Mouse (Mus musculus) forebrain, postnatal 0 days (tissue): ENCODE results near the gene Olfr435. TPM values are rescaled to one million over a fixed set of nuclear protein-coding genes. Genes with fewer than 3 reads are reported as not detected.

Experiments used
- ATAC-seq: fragments of 200-750 bp; cut with Nextera tagmentation; 2 replicates; pipeline ENCODE4 v1.8.0; 2017; ENCODE audit warnings: mild to moderate bottlenecking, moderate library complexity
- DNase-seq: peaks from one replicate; pipeline ENCODE4 v3.0.0-alpha.2; 2015
- H3K27ac ChIP-seq: fragments of 300-500 bp; sonication (generic); 2 replicates; pipeline ENCODE4 v1.5.1; 2014; ENCODE audit warnings: low read depth, mild to moderate bottlenecking, antibody characterized with exemption, low read length, moderate library complexity, mixed read lengths
- H3K27me3 ChIP-seq: fragments of 300-500 bp; sonication (generic); 2 replicates; pipeline ENCODE4 v1.6.1; 2014; ENCODE audit warnings: mild to moderate bottlenecking, low read length, mixed read lengths; ENCODE audit not compliant: insufficient read depth
- H3K36me3 ChIP-seq: fragments of 300-500 bp; sonication (generic); 2 replicates; pipeline ENCODE4 v1.6.1; 2014; ENCODE audit warnings: mild to moderate bottlenecking, moderate library complexity; ENCODE audit not compliant: insufficient read depth
- H3K4me1 ChIP-seq: fragments of 300-500 bp; sonication (generic); 2 replicates; pipeline ENCODE4 v1.6.1; 2014; ENCODE audit warnings: antibody characterized with exemption; ENCODE audit not compliant: insufficient read depth
- H3K4me2 ChIP-seq: fragments of 300-500 bp; sonication (generic); 2 replicates; pipeline ENCODE4 v1.6.1; 2014; ENCODE audit warnings: low read depth, mild to moderate bottlenecking, moderate library complexity
- H3K4me3 ChIP-seq: fragments of 300-500 bp; sonication (generic); 2 replicates; pipeline ENCODE4 v1.5.1; 2014; ENCODE audit warnings: low read depth, low read length, mixed read lengths
- H3K9ac ChIP-seq: fragments of 300-500 bp; sonication (generic); 2 replicates; pipeline ENCODE4 v1.6.1; 2014; ENCODE audit warnings: mild to moderate bottlenecking
- H3K9me3 ChIP-seq: fragments of 300-500 bp; sonication (generic); 2 replicates; pipeline ENCODE4 v1.6.1; 2016; ENCODE audit warnings: low read length
- CTCF ChIP-seq: sonication (generic); IDR thresholded peaks from 2 replicates; pipeline ENCODE4 v1.5.1; 2016; ENCODE audit warnings: antibody characterized with exemption, control low read depth, low read depth
- WGBS: fragments of 180-500 bp; shearing (Covaris S2); extraction: QIAGEN DNeasy Blood & Tissue Kit; methylation state at CpG from one replicate; pipeline ENCODE4 v1.1.7; 2014; 5-methylcytosine and 5-hydroxymethylcytosine counted together
- polyA plus RNA-seq: library from polyadenylated mRNA; unstranded; fragments of >200 nt; fragmentation: Nextera tagmentation; extraction: Ambion mirVana; gene quantifications from 2 replicates; pipeline ENCODE4 v1.2.1, GENCODE M21; 2015
- total RNA-seq: library from RNA; depleted of rRNA; stranded (reverse); fragments of >200 nt; gene quantifications from 2 replicates; pipeline ENCODE4 v1.2.3, GENCODE M21; 2014; rRNA removed

Gene Olfr435
- total and polyA plus RNA-seq, 2 experiments from 2014 or later = not detected

- no peaks in the 10 kb centered on the region for H3K4me1 ChIP-seq
- no peak for TF ChIP-seq CTCF
- no peak overlapping the region for H3K9ac ChIP-seq
- H3K4me2 ChIP-seq = no peak overlapping the region
- no peak for ATAC-seq
- H3K9me3 ChIP-seq = no peaks in the 10 kb centered on the region
- H3K27ac ChIP-seq = no peak overlapping the region
- 78% methylated on average over 1 of the region's 1 CpGs for WGBS
- H3K27me3 ChIP-seq = no peaks in the 10 kb centered on the region
- DNase-seq = no peak
- no peaks in the 10 kb centered on the region for H3K36me3 ChIP-seq
- H3K4me3 ChIP-seq = no peak overlapping the region
These were observed 56.0 kb downstream of the Olfr435 start for GRCm38 (mm10) chr6:43252994-43253393.

Other genes with a start within 250 kb of the Olfr435 start
- gene Olfr444, start 248.1 kb upstream of the Olfr435 start, total RNA-seq = not detected in 2 replicates
- not detected in 2 replicates for gene Olfr444, start 248.1 kb upstream of the Olfr435 start, polyA plus RNA-seq
- not detected in 2 replicates for gene Olfr441, start 90.8 kb upstream of the Olfr435 start, total RNA-seq
- not detected in 2 replicates for gene Olfr441, start 90.8 kb upstream of the Olfr435 start, polyA plus RNA-seq
- 0.15 and 0.19 TPM in 2 replicates for gene Olfr237-ps1, start 50.6 kb upstream of the Olfr435 start, total RNA-seq
- not detected in 2 replicates for gene Olfr237-ps1, start 50.6 kb upstream of the Olfr435 start, polyA plus RNA-seq
- gene Olfr437, start 33.9 kb upstream of the Olfr435 start, total RNA-seq = not detected in 2 replicates
- not detected in 2 replicates for gene Olfr437, start 33.9 kb upstream of the Olfr435 start, polyA plus RNA-seq
- gene Olfr13, start 25.0 kb upstream of the Olfr435 start, total RNA-seq = not detected in 2 replicates
- not detected in 2 replicates for gene Olfr13, start 25.0 kb upstream of the Olfr435 start, polyA plus RNA-seq
- not detected in 2 replicates for gene Olfr434, start 15.9 kb downstream of the Olfr435 start, total RNA-seq
- gene Olfr434, start 15.9 kb downstream of the Olfr435 start, polyA plus RNA-seq = not detected in 2 replicates
- not detected in 2 replicates for gene Olfr47, start 34.4 kb downstream of the Olfr435 start, total RNA-seq
- not detected in 2 replicates for gene Olfr47, start 34.4 kb downstream of the Olfr435 start, polyA plus RNA-seq
- 2.3 and 3.3 TPM in 2 replicates for gene Arhgef5, start 68.4 kb downstream of the Olfr435 start, total RNA-seq
- 1.3 and 1.6 TPM in 2 replicates for gene Arhgef5, start 68.4 kb downstream of the Olfr435 start, polyA plus RNA-seq
- not detected in 2 replicates for gene Nobox, start 112.4 kb downstream of the Olfr435 start, total RNA-seq
- gene Nobox, start 112.4 kb downstream of the Olfr435 start, polyA plus RNA-seq = 0.12 TPM in 1 of 2 replicates, not detected in the other